Mouse (Mus musculus) mature B cell (primary cell): Measurements from ENCODE around the gene Gm4302.
"Not testable (repeated sequence)": the region's sequence is repeated elsewhere in the genome, so short reads cannot be mapped to it uniquely, and the experiment has no call there.

Experiments used
- in situ Hi-C: fragments of 300-500 bp; cut with MboI; formaldehyde crosslinking; loops from 2 replicates; pipeline ENCODE4 v1.14.3; 2019

Gene Gm4302

DNA sequence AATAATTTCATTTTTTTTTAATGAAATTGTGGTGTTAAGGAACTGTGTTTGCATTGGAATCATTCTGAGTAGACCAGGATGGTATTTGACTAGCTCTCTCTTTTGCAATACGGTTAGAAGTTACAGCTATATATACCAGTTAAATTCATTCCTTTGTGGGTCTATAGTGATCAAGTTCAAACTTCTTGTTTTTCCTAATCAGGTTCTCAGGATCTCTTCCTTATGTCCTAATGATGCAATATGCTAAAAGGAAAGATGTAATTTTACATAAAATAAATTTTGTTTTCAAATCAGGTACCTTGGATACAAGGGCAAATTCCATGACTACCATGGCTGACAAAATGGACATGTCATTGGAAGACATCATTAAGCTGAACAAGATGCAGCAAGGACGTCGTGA, at the start of gene Gm4302:
Gene Gm4302 (plus strand): TSS at position 301 of the 400 bp plus-strand sequence.
- in situ Hi-C loops = not testable (repeated sequence)

DNA sequence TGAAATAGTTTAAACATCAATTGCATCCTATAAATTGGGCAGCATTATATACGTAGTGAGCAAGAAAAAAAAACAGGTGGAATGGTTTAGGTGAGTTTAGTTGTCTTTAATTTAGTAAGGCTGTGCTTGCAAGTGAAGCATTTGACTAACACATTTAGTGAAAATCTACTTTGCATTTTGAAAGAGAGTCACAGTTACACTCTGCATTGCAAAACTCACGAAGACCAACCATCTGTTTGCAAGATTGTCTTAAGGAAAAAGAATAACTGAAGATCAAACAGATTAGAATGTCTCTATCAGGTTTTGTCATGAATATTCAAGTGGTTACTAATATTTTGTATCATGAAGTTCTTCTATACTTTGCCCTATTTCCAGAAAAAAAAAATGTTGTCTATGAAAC, 44.5 kb upstream of the Gm4302 start:
- in situ Hi-C loops = no loop called here

DNA sequence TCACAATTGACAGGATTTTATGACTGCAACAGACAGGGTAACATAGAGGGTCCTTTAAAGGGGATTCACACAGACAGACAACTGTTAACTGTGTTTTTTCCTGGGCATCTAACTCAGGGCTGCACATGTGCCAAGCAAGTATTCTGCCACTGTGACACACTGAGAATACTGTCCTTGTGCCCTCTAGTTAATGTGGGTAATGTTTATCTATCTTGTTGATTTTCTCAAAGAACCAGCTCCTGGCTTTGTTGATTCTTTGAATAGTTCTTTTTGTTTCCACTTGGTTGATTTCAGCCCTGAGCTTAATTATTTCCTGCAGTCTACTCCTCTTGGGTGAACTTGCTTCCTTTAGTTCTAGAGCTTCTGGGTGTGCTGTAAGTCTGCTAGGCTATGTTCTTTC, 40.5 kb upstream of the Gm4302 start:
- in situ Hi-C loops = not testable (repeated sequence)

GRCm38 (mm10) chr10:100335376-100335775, 5.3 kb upstream of the Gm4302 start, which contains the start of gene Gm4301:
Gene Gm4301, plus strand, starts transcription at chr10:100335676.
- in situ Hi-C loops = not testable (repeated sequence)

DNA sequence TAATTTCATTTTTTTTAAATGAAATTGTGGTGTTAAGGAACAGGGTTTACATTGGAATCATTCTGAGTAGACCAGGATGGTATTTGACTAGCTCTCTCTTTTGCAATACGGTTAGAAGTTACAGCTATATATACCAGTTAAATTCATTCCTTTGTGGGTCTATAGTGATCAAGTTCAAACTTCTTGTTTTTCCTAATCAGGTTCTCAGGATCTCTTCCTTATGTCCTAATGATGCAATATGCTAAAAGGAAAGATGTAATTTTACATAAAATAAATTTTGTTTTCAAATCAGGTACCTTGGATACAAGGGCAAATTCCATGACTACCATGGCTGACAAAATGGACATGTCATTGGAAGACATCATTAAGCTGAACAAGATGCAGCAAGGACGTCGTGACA, 5.0 kb downstream of the Gm4302 start, which contains the start of gene Gm4303:
Gene Gm4303 (plus strand): TSS at position 301 of the 400 bp plus-strand sequence.
- in situ Hi-C loops = not testable (repeated sequence)

DNA sequence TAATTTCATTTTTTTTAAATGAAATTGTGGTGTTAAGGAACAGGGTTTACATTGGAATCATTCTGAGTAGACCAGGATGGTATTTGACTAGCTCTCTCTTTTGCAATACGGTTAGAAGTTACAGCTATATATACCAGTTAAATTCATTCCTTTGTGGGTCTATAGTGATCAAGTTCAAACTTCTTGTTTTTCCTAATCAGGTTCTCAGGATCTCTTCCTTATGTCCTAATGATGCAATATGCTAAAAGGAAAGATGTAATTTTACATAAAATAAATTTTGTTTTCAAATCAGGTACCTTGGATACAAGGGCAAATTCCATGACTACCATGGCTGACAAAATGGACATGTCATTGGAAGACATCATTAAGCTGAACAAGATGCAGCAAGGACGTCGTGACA, 10.2 kb downstream of the Gm4302 start, which contains the start of gene Gm4305:
Gene Gm4305 (plus strand): TSS at position 301 of the 400 bp plus-strand sequence.
- in situ Hi-C loops = not testable (repeated sequence)

DNA sequence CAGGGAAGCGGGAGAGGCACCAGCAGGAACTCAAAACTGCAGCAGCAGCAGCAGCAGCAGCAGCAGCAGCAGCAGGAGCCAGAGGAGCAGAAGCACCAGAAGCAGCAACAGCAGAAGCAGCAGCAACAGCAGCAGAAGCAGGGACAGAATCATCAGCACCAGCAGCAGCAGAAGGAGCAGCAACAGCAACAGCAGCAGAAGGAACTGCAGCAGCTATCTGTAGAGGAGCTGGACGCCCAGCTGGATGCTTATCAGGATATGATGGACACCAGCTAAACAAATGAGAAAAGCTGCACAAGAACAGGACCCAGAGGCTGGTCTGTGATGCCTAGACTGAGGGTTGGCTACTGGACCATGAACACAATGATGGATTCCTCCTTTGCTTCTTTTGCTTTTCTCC, 16.2 kb downstream of the Gm4302 start:
- in situ Hi-C loops = not testable (repeated sequence)

DNA sequence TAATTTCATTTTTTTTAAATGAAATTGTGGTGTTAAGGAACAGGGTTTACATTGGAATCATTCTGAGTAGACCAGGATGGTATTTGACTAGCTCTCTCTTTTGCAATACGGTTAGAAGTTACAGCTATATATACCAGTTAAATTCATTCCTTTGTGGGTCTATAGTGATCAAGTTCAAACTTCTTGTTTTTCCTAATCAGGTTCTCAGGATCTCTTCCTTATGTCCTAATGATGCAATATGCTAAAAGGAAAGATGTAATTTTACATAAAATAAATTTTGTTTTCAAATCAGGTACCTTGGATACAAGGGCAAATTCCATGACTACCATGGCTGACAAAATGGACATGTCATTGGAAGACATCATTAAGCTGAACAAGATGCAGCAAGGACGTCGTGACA, 20.4 kb downstream of the Gm4302 start, which contains the start of gene Gm4307:
Gene Gm4307 (plus strand): TSS at position 301 of the 400 bp plus-strand sequence.
- in situ Hi-C loops = not testable (repeated sequence)

GRCm38 (mm10) chr10:100382460-100382859, 41.8 kb downstream of the Gm4302 start, which contains the start of gene Gm4312:
Gene Gm4312, minus strand, starts transcription at chr10:100382560.
- in situ Hi-C loops = not testable (repeated sequence)
